Mouse (Mus musculus) heart, postnatal 0 days (tissue): ENCODE data around the gene Chit1. TPM values are rescaled to one million over a fixed set of nuclear protein-coding genes. Genes with fewer than 3 reads are reported as not detected.

Experiments used
- ATAC-seq: fragments of 200-750 bp; cut with Nextera tagmentation; 2 replicates; pipeline ENCODE4 v1.8.0; 2017; ENCODE audit warnings: low read depth, moderate number of reproducible peaks, moderate library complexity; ENCODE audit not compliant: insufficient read depth
- DNase-seq: peaks from one replicate; pipeline ENCODE4 v3.0.0-alpha.2; 2016; ENCODE audit warnings: low spot score
- H3K27ac ChIP-seq: fragments of 300-500 bp; sonication (generic); 2 replicates; pipeline ENCODE4 v1.5.1; 2014; ENCODE audit warnings: low read depth, mild to moderate bottlenecking
- H3K27me3 ChIP-seq: fragments of 300-500 bp; sonication (generic); 2 replicates; pipeline ENCODE4 v1.6.1; 2014; ENCODE audit warnings: low read length, mixed read lengths; ENCODE audit not compliant: control insufficient read depth, insufficient read depth
- H3K36me3 ChIP-seq: fragments of 300-500 bp; sonication (generic); replicated peaks from 2 replicates; pipeline ENCODE4 v1.6.1; 2014; ENCODE audit warnings: low read length, mixed read lengths; ENCODE audit not compliant: control insufficient read depth, insufficient read depth
- H3K4me1 ChIP-seq: fragments of 300-500 bp; sonication (generic); 2 replicates; pipeline ENCODE4 v1.6.1; 2014; ENCODE audit warnings: antibody characterized with exemption; ENCODE audit not compliant: control insufficient read depth, insufficient read depth
- H3K4me2 ChIP-seq: fragments of 300-500 bp; sonication (generic); 2 replicates; pipeline ENCODE4 v1.6.1; 2014; ENCODE audit warnings: low read depth, mild to moderate bottlenecking, low read length, moderate library complexity
- H3K4me3 ChIP-seq: fragments of 300-500 bp; sonication (generic); 2 replicates; pipeline ENCODE4 v1.5.1; 2014; ENCODE audit warnings: low read depth, low read length
- H3K9ac ChIP-seq: fragments of 300-500 bp; sonication (generic); replicated peaks from 2 replicates; pipeline ENCODE4 v1.6.1; 2014; ENCODE audit warnings: low read depth, low read length, mixed read lengths
- H3K9me3 ChIP-seq: fragments of 300-500 bp; sonication (generic); replicated peaks from 2 replicates; pipeline ENCODE4 v1.6.1; 2016; ENCODE audit warnings: low read length; ENCODE audit not compliant: control insufficient read depth
- CTCF ChIP-seq: IDR thresholded peaks from 2 replicates; pipeline ENCODE4 v1.5.1; 2016; ENCODE audit warnings: antibody characterized with exemption, control low read depth, low read depth
- EP300 ChIP-seq: IDR thresholded peaks from 2 replicates; pipeline ENCODE4 v1.6.1; 2016; ENCODE audit warnings: antibody characterized with exemption, low read depth
- WGBS: fragments of 180-500 bp; shearing (Covaris S2); extraction: QIAGEN DNeasy Blood & Tissue Kit; methylation state at CpG from one replicate; pipeline ENCODE4 v1.1.7; 2014; 5-methylcytosine and 5-hydroxymethylcytosine counted together
- polyA plus RNA-seq: library from polyadenylated mRNA; unstranded; fragments of >200 nt; fragmentation: Nextera tagmentation; extraction: Ambion mirVana; gene quantifications from 2 replicates; pipeline ENCODE4 v1.2.1, GENCODE M21; 2015
- total RNA-seq: library from RNA; depleted of rRNA; stranded (reverse); fragments of >200 nt; gene quantifications from 2 replicates; pipeline ENCODE4 v1.2.3, GENCODE M21; 2014; ENCODE audit warnings: low replicate concordance; rRNA removed

Gene Chit1
- total and polyA plus RNA-seq, 2 experiments from 2014 or later, result 0.19 to 0.76 TPM

DNA sequence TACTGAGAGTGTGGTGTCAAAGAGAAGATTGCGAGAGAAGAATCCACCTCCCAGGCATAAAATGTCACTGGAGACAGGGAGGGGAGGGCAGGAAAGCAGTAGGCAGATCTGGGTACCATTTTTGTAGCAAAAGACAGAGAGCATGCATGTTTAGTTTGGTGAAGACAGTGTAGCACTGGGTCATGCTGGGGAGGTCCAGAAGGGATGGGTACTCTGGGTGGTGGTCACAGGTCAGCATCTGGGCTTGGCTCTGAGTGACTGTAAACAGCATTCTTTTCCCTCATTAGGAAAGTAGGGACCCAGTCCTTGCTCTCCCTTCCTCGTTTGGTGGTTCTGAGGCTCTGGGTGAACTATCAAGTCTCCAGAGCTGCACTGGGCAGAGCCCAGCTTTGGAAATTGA is 89.4 kb downstream of the Chit1 start:
- Histone ChIP-seq H3K36me3 (no peaks in the 10 kb centered on the region; the same call in 1 of the 2 replicates), H3K4me3 (no peak overlapping the region), H3K4me1 (peaks cover 15% of the 10 kb centered on the region), H3K27me3 (no peaks in the 10 kb centered on the region), H3K9me3 (no peaks in the 10 kb centered on the region), H3K4me2 (no peak overlapping the region), H3K27ac (no peak overlapping the region), H3K9ac (no peak overlapping the region)
- no peak for TF ChIP-seq CTCF
- TF ChIP-seq EP300, result no peak
- ATAC-seq (no peak), DNase-seq (no peak)
- 63% methylated on average over 2 of the region's 2 CpGs for WGBS

Other genes with a start within 250 kb of the Chit1 start
- gene Optc, start 203.2 kb upstream of the Chit1 start, total RNA-seq, result 3.2 TPM in 1 of 2 replicates, not detected in the other
- 0.07 and 0.11 TPM in 2 replicates for gene Optc, start 203.2 kb upstream of the Chit1 start, polyA plus RNA-seq
- 5.4 and 6.1 TPM in 2 replicates for gene Prelp, start 189.8 kb upstream of the Chit1 start, total RNA-seq
- 6.2 and 6.5 TPM in 2 replicates for gene Prelp, start 189.8 kb upstream of the Chit1 start, polyA plus RNA-seq
- gene Fmod, start 74.0 kb upstream of the Chit1 start, total RNA-seq, result 11.2 and 12.5 TPM in 2 replicates
- gene Fmod, start 74.0 kb upstream of the Chit1 start, polyA plus RNA-seq, result 7.7 and 8.9 TPM in 2 replicates
- gene Btg2, start 32.1 kb upstream of the Chit1 start, total RNA-seq, result 46.8 and 52.9 TPM in 2 replicates
- gene Btg2, start 32.1 kb upstream of the Chit1 start, polyA plus RNA-seq, result 27.4 and 33.7 TPM in 2 replicates
- gene Chil1, start 70.9 kb downstream of the Chit1 start, total RNA-seq, result 0.69 TPM in 1 of 2 replicates, not detected in the other
- 0.59 and 0.95 TPM in 2 replicates for gene Chil1, start 70.9 kb downstream of the Chit1 start, polyA plus RNA-seq
- gene Mybph, start 82.2 kb downstream of the Chit1 start, total RNA-seq, result not detected in 2 replicates
- 0.12 TPM in 2 replicates for gene Mybph, start 82.2 kb downstream of the Chit1 start, polyA plus RNA-seq
- gene Adora1, start 124.2 kb downstream of the Chit1 start, total RNA-seq, result 15.5 and 29.2 TPM in 2 replicates
- 11.7 and 12.9 TPM in 2 replicates for gene Adora1, start 124.2 kb downstream of the Chit1 start, polyA plus RNA-seq
- gene Myog, start 178.7 kb downstream of the Chit1 start, total RNA-seq, result not detected in 2 replicates
- gene Myog, start 178.7 kb downstream of the Chit1 start, polyA plus RNA-seq, result 0.25 and 0.31 TPM in 2 replicates
- gene Ppfia4, start 221.7 kb downstream of the Chit1 start, total RNA-seq, result 5.2 and 12.3 TPM in 2 replicates
- 6.2 and 6.4 TPM in 2 replicates for gene Ppfia4, start 221.7 kb downstream of the Chit1 start, polyA plus RNA-seq